10 mouse cellular contexts compared by ENCODE assay signal in the genomic region with DNA sequence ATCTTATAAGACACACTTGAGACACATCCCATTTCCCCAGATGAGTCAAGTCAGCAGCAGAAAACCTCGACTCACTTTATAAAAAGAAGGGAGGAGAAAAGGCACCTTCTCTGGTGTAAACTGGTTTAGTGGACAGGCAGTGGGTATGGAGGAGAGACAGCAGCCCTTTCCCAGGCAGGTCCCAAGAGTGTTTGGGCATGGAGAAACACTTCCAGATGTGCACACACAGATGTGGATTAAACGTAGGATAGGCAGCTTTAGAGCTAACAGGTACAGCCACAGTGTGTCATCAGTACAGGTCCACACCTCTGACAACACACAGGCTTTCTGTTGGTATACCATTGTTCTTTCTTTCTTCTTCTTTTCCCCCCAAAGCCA. TPM values are rescaled to one million over a fixed set of nuclear protein-coding genes. Genes with fewer than 3 reads are reported as not detected.
A peak's percentile ranks its signal among the peaks of the same experiment; 100 is the strongest.
DNase-seq lines count a peak whose midpoint lies in the region; ATAC-seq lines count a peak whose summit lies in the region.
"Had no signal": no experiment of that assay in that cellular context is flagged by ENCODE, and none has a peak within 500 bp of the region (broad histone marks: within the 10 kb centered on the region; RNA-seq: fewer than 3 reads in every experiment).

No protein-coding gene starts in this region.

- H3K36me3 ChIP-seq in embryonic facial prominence, embryonic 10.5 days (replicated peaks): no peaks in the 10 kb centered on the region
- H3K36me3 ChIP-seq in forebrain, embryonic 10.5 days (replicated peaks): no peaks in the 10 kb centered on the region
- H3K36me3 ChIP-seq in hindbrain, embryonic 16.5 days (ENCODE audit: control insufficient read depth, insufficient read depth, low read length): no peaks in the 10 kb centered on the region
- H3K36me3 ChIP-seq in midbrain, embryonic 16.5 days (ENCODE audit: control insufficient read depth, insufficient read depth, low read length): no peaks in the 10 kb centered on the region

- peak overlapping the region; percentile 6 for H3K9ac ChIP-seq in hindbrain, embryonic 16.5 days (ENCODE audit: low read depth, low read length)
- peak overlapping the region; percentile 71 for H3K9ac ChIP-seq in midbrain, embryonic 16.5 days (ENCODE audit: low read depth, low read length)

- 25% methylated on average over 2 of the region's 2 CpGs for WGBS in embryonic facial prominence, embryonic 10.5 days
- 63% methylated on average over 2 of the region's 2 CpGs for WGBS in forebrain, embryonic 10.5 days
- 31% methylated on average over 2 of the region's 2 CpGs for WGBS in hindbrain, embryonic 16.5 days
- 18% methylated on average over 2 of the region's 2 CpGs for WGBS in midbrain, embryonic 16.5 days

- peak overlapping the region; percentile 38; the same call in 1 of the 2 replicates for H3K4me3 ChIP-seq in embryonic facial prominence, embryonic 10.5 days
- H3K4me3 ChIP-seq in forebrain, embryonic 10.5 days: no peak overlapping the region
- H3K4me3 ChIP-seq in hindbrain, embryonic 16.5 days (ENCODE audit: low read length): peak overlapping the region; percentile 41
- H3K4me3 ChIP-seq in midbrain, embryonic 16.5 days (ENCODE audit: low read depth, low read length): peak overlapping the region; percentile 46

- peak overlapping the region; percentile 72 for H3K27ac ChIP-seq in embryonic facial prominence, embryonic 10.5 days (replicated peaks)
- H3K27ac ChIP-seq in forebrain, embryonic 10.5 days: 0 out of 2 replicates have a peak overlapping the region, but pooled peaks have one; percentile 31
- peak overlapping the region; percentile 73 for H3K27ac ChIP-seq in hindbrain, embryonic 16.5 days (ENCODE audit: low read depth, low read length)
- peak overlapping the region; percentile 90 for H3K27ac ChIP-seq in midbrain, embryonic 16.5 days (ENCODE audit: low read length)

- peak overlapping the region; percentile 54 for H3K4me2 ChIP-seq in hindbrain, embryonic 16.5 days (ENCODE audit: low read length)
- peak overlapping the region; percentile 68 for H3K4me2 ChIP-seq in midbrain, embryonic 16.5 days (ENCODE audit: low read length)

- H3K27me3 ChIP-seq in embryonic facial prominence, embryonic 10.5 days (replicated peaks; ENCODE audit: low read depth, poor library complexity, severe bottlenecking): peaks cover 17% of the 10 kb centered on the region
- peaks cover 76% of the 10 kb centered on the region for H3K27me3 ChIP-seq in forebrain, embryonic 10.5 days (ENCODE audit: poor library complexity, severe bottlenecking)
- no peaks in the 10 kb centered on the region for H3K27me3 ChIP-seq in hindbrain, embryonic 16.5 days (replicated peaks; ENCODE audit: control insufficient read depth, insufficient read depth, low read length)
- H3K27me3 ChIP-seq in midbrain, embryonic 16.5 days (ENCODE audit: control insufficient read depth, insufficient read depth, low read depth, low read length): no peaks in the 10 kb centered on the region

- H3K4me1 ChIP-seq in embryonic facial prominence, embryonic 10.5 days: peaks cover 52% of the 10 kb centered on the region
- peaks cover 48% of the 10 kb centered on the region for H3K4me1 ChIP-seq in forebrain, embryonic 10.5 days
- H3K4me1 ChIP-seq in hindbrain, embryonic 16.5 days (ENCODE audit: control insufficient read depth, insufficient read depth, low read depth, low read length): peaks cover 23% of the 10 kb centered on the region
- H3K4me1 ChIP-seq in midbrain, embryonic 16.5 days (ENCODE audit: control insufficient read depth, insufficient read depth, low read length): peaks cover 36% of the 10 kb centered on the region

- peak; percentile 56 for DNase-seq in embryonic facial prominence, embryonic 10.5 days (ENCODE audit: low spot score)
- DNase-seq in forebrain, embryonic 10.5 days (ENCODE audit: extremely low spot score, low spot score): no peak
- no peak for DNase-seq in left cerebral cortex, adult 9 months (ENCODE audit: low spot score in 2 of 2)
- DNase-seq in lung, postnatal 36 days: no peak
- no peak for DNase-seq in frontal cortex, adult 2 months (ENCODE audit: extremely low spot score in 1 of 2, low spot score in 1 of 2)
- DNase-seq: gastrocnemius, postnatal 25 days; lung, adult 2 months had no signal

- ATAC-seq in hindbrain, embryonic 16.5 days: no peak; the same call in 1 of the 2 replicates
- ATAC-seq in midbrain, embryonic 16.5 days: no peak
- ATAC-seq in CD4-positive, CD25-positive, alpha-beta regulatory T cell, adult 4 months: no peak

- no peaks in the 10 kb centered on the region; the same call in 1 of the 2 replicates for H3K9me3 ChIP-seq in embryonic facial prominence, embryonic 10.5 days
- H3K9me3 ChIP-seq in forebrain, embryonic 10.5 days: peaks cover 8% of the 10 kb centered on the region; the same call in 1 of the 2 replicates
- no peaks in the 10 kb centered on the region for H3K9me3 ChIP-seq in hindbrain, embryonic 16.5 days (ENCODE audit: control insufficient read depth, low read length)
- no peaks in the 10 kb centered on the region for H3K9me3 ChIP-seq in midbrain, embryonic 16.5 days (replicated peaks; ENCODE audit: control insufficient read depth, low read length, poor library complexity, severe bottlenecking)

RNA-seq across cellular contexts. Expression of gene Scml4, which starts 0.4 kb away (rescaled TPM):
- 0.64 and 0.65 TPM in 2 replicates for polyA plus RNA-seq in embryonic facial prominence, embryonic 10.5 days (2016; fragmentation: Nextera tagmentation; extraction: Ambion mirVana)
- 0.19 and 0.36 TPM in 2 replicates for polyA plus RNA-seq in forebrain, embryonic 10.5 days (2016; fragmentation: Nextera tagmentation; extraction: Ambion mirVana)
- 9.1 and 11.6 TPM in 2 replicates for polyA plus RNA-seq in hindbrain, embryonic 16.5 days (2015; fragmentation: Nextera tagmentation; extraction: Ambion mirVana)
- polyA plus RNA-seq in midbrain, embryonic 16.5 days (2015; fragmentation: Nextera tagmentation; extraction: Ambion mirVana): 19.5 and 22.0 TPM in 2 replicates
- polyA plus RNA-seq in frontal cortex, adult 2 months (2012; rRNA removed): 1.3 and 1.9 TPM in 2 replicates
- polyA plus RNA-seq in CD4-positive, CD25-positive, alpha-beta regulatory T cell, adult 4 months (2017; shearing (Covaris generic)): 10 to 100 TPM; 56.6 to 87.8 TPM

Comparison
In these comparisons a context has a peak if more than half of its experiments do, and no peak if none do; other contexts are left out.
1. H3K27ac ChIP-seq: peak in every context shown above with its lines; median percentile 90 in midbrain, embryonic 16.5 days; 73 in hindbrain, embryonic 16.5 days; 72 in embryonic facial prominence, embryonic 10.5 days; 31 in forebrain, embryonic 10.5 days.